Mouse (Mus musculus) forebrain, embryonic 16.5 days (tissue): Measurements from ENCODE around the gene Alg14. TPM values are rescaled to one million over a fixed set of nuclear protein-coding genes. Genes with fewer than 3 reads are reported as not detected.

Experiments used
- ATAC-seq: fragments of 200-750 bp; cut with Nextera tagmentation; 2 replicates; pipeline ENCODE4 v1.8.0; 2017; ENCODE audit warnings: mild to moderate bottlenecking, moderate library complexity
- H3K27ac ChIP-seq: fragments of 300-500 bp; sonication (generic); 2 replicates; pipeline ENCODE4 v1.5.1; 2014; ENCODE audit warnings: low read length, control low read depth
- H3K27me3 ChIP-seq: fragments of 300-500 bp; sonication (generic); replicated peaks from 2 replicates; pipeline ENCODE4 v1.6.1; 2014; ENCODE audit warnings: low read length; ENCODE audit not compliant: control insufficient read depth, insufficient read depth
- H3K36me3 ChIP-seq: fragments of 300-500 bp; sonication (generic); 2 replicates; pipeline ENCODE4 v1.6.1; 2014; ENCODE audit not compliant: control insufficient read depth, insufficient read depth
- H3K4me1 ChIP-seq: fragments of 300-500 bp; sonication (generic); replicated peaks from 2 replicates; pipeline ENCODE4 v1.6.1; 2014; ENCODE audit warnings: low read length; ENCODE audit not compliant: control insufficient read depth, insufficient read depth
- H3K4me2 ChIP-seq: fragments of 300-500 bp; sonication (generic); 2 replicates; pipeline ENCODE4 v1.6.1; 2014; ENCODE audit warnings: mild to moderate bottlenecking, low read length, control low read depth
- H3K4me3 ChIP-seq: fragments of 300-500 bp; sonication (generic); replicated peaks from 2 replicates; pipeline ENCODE4 v1.5.1; 2014; ENCODE audit warnings: mild to moderate bottlenecking, low read length, control low read depth
- H3K9ac ChIP-seq: fragments of 300-500 bp; sonication (generic); replicated peaks from 2 replicates; pipeline ENCODE4 v1.6.1; 2014; ENCODE audit warnings: low read depth, low read length, control low read depth
- H3K9me3 ChIP-seq: fragments of 300-500 bp; sonication (generic); 2 replicates; pipeline ENCODE4 v1.6.1; 2016; ENCODE audit warnings: low read length; ENCODE audit not compliant: control insufficient read depth
- WGBS: fragments of 180-500 bp; shearing (Covaris S2); extraction: QIAGEN DNeasy Blood & Tissue Kit; methylation state at CpG from one replicate; pipeline ENCODE4 v1.1.7; 2014; 5-methylcytosine and 5-hydroxymethylcytosine counted together
- polyA plus RNA-seq: library from polyadenylated mRNA; unstranded; fragments of >200 nt; fragmentation: Nextera tagmentation; extraction: Ambion mirVana; gene quantifications from 2 replicates; pipeline ENCODE4 v1.2.1, GENCODE M21; 2015

Gene Alg14
- polyA plus RNA-seq, 1 experiment from 2014 or later, result 29.8 TPM

GRCm38 (mm10) chr3:121315498-121315897, 23.9 kb downstream of the Alg14 start:
- 91% methylated on average over 7 of the region's 7 CpGs for WGBS
- H3K9me3 ChIP-seq, result no peaks in the 10 kb centered on the region
- H3K9ac ChIP-seq, result no peak overlapping the region
- no peak overlapping the region for H3K4me3 ChIP-seq
- H3K36me3 ChIP-seq, result no peaks in the 10 kb centered on the region
- H3K4me2 ChIP-seq, result no peak overlapping the region
- H3K27me3 ChIP-seq, result no peaks in the 10 kb centered on the region
- no peaks in the 10 kb centered on the region for H3K4me1 ChIP-seq
- no peak overlapping the region for H3K27ac ChIP-seq
- ATAC-seq, result no peak

- Histone ChIP-seq H3K9me3 (no peaks in the 10 kb centered on the region), H3K4me2 (no peak overlapping the region), H3K4me3 (no peak overlapping the region), H3K4me1 (no peaks in the 10 kb centered on the region), H3K9ac (no peak overlapping the region), H3K27ac (no peak overlapping the region), H3K27me3 (no peaks in the 10 kb centered on the region), H3K36me3 (no peaks in the 10 kb centered on the region)
- WGBS, result 98% methylated on average over 6 of the region's 6 CpGs
- ATAC-seq, result no peak
Measured at GRCm38 (mm10) chr3:121319906-121320305, 28.3 kb downstream of the Alg14 start.

- WGBS, result 57% methylated on average over 1 of the region's 1 CpGs
- Histone ChIP-seq H3K9me3 (no peaks in the 10 kb centered on the region), H3K27ac (no peak overlapping the region), H3K36me3 (no peaks in the 10 kb centered on the region), H3K9ac (no peak overlapping the region), H3K4me2 (no peak overlapping the region), H3K4me3 (no peak overlapping the region), H3K4me1 (no peaks in the 10 kb centered on the region), H3K27me3 (no peaks in the 10 kb centered on the region)
- no peak for ATAC-seq
Measured at GRCm38 (mm10) chr3:121320896-121321295, 29.3 kb downstream of the Alg14 start.

GRCm38 (mm10) chr3:121323371-121323770, 31.8 kb downstream of the Alg14 start:
- H3K4me2 ChIP-seq, result no peak overlapping the region
- H3K36me3 ChIP-seq, result no peaks in the 10 kb centered on the region
- H3K4me3 ChIP-seq, result no peak overlapping the region
- 96% methylated on average over 15 of the region's 15 CpGs for WGBS
- H3K9ac ChIP-seq, result no peak overlapping the region
- no peaks in the 10 kb centered on the region for H3K9me3 ChIP-seq
- no peak for ATAC-seq
- no peak overlapping the region for H3K27ac ChIP-seq
- no peaks in the 10 kb centered on the region for H3K27me3 ChIP-seq
- no peaks in the 10 kb centered on the region for H3K4me1 ChIP-seq

- Histone ChIP-seq H3K4me2 (no peak overlapping the region), H3K9me3 (no peaks in the 10 kb centered on the region), H3K36me3 (no peaks in the 10 kb centered on the region), H3K27me3 (no peaks in the 10 kb centered on the region), H3K4me3 (no peak overlapping the region), H3K4me1 (no peaks in the 10 kb centered on the region), H3K27ac (no peak overlapping the region), H3K9ac (no peak overlapping the region)
- 28% methylated on average over 5 of the region's 5 CpGs for WGBS
- no peak for ATAC-seq
Measured at GRCm38 (mm10) chr3:121327406-121327805, 35.8 kb downstream of the Alg14 start.

- H3K27ac ChIP-seq, result no peak overlapping the region
- H3K9ac ChIP-seq, result no peak overlapping the region
- no peaks in the 10 kb centered on the region for H3K4me1 ChIP-seq
- no peaks in the 10 kb centered on the region for H3K36me3 ChIP-seq
- no peak overlapping the region for H3K4me3 ChIP-seq
- no peak overlapping the region for H3K4me2 ChIP-seq
- no peaks in the 10 kb centered on the region for H3K9me3 ChIP-seq
- H3K27me3 ChIP-seq, result no peaks in the 10 kb centered on the region
- peak; percentile 54; the same call in 1 of the 2 replicates for ATAC-seq
- WGBS, result 53% methylated on average over 10 of the region's 10 CpGs
Measured at GRCm38 (mm10) chr3:121329647-121330046, 38.1 kb downstream of the Alg14 start.

GRCm38 (mm10) chr3:121330244-121330646, 38.7 kb downstream of the Alg14 start:
- Histone ChIP-seq H3K27me3 (no peaks in the 10 kb centered on the region), H3K27ac (no peak overlapping the region), H3K9ac (no peak overlapping the region), H3K4me3 (no peak overlapping the region), H3K36me3 (no peaks in the 10 kb centered on the region), H3K9me3 (no peaks in the 10 kb centered on the region), H3K4me1 (no peaks in the 10 kb centered on the region), H3K4me2 (no peak overlapping the region)
- ATAC-seq, result no peak
- 41% methylated on average over 7 of the region's 7 CpGs for WGBS

- Histone ChIP-seq H3K36me3 (no peaks in the 10 kb centered on the region), H3K9me3 (no peaks in the 10 kb centered on the region), H3K27me3 (no peaks in the 10 kb centered on the region), H3K27ac (no peak overlapping the region; the same call in 1 of the 2 replicates), H3K4me1 (peaks cover 3% of the 10 kb centered on the region; the same call in 1 of the 2 replicates), H3K4me2 (no peak overlapping the region), H3K9ac (no peak overlapping the region), H3K4me3 (no peak overlapping the region)
- peak; percentile 57; the same call in 1 of the 2 replicates for ATAC-seq
- WGBS, result 67% methylated on average over 6 of the region's 6 CpGs
Measured at GRCm38 (mm10) chr3:121336234-121336890, 44.8 kb downstream of the Alg14 start.

- ATAC-seq, result no peak
- 46% methylated on average over 2 of the region's 2 CpGs for WGBS
- Histone ChIP-seq H3K9ac (no peak overlapping the region), H3K27ac (no peak overlapping the region), H3K4me3 (no peak overlapping the region), H3K4me1 (peaks cover 3% of the 10 kb centered on the region; the same call in 1 of the 2 replicates), H3K4me2 (no peak overlapping the region), H3K9me3 (no peaks in the 10 kb centered on the region), H3K27me3 (no peaks in the 10 kb centered on the region), H3K36me3 (no peaks in the 10 kb centered on the region)
Measured at GRCm38 (mm10) chr3:121338687-121339086, 47.1 kb downstream of the Alg14 start.
